Mouse (Mus musculus): ENCODE data around the gene Gm11757.
"Not testable (repeated sequence)": the region's sequence is repeated elsewhere in the genome, so short reads cannot be mapped to it uniquely, and the experiment has no call there.

Gm11757 gene

DNA sequence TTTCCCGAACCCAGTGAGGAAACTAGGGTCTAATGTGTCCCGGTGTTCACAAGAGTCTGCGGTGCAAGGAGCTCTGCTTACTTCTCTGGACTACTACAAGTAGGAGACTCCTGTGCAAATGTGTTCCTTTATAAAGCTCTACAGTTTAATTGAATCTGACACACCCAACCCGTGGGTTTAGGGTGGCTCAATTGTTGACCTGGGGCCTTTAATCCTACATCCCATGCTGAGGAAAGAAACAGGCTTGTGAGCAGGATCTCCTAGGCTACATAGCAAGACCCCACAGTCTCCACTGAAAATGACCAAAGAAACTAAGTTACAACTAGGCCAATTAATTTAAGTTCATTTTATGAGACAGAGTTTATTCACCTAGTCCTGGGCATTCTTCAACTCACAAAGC, at the start of gene Gm11757:
Gene Gm11757, minus strand, starts transcription at position 101 of the 400 bp plus-strand sequence.
- DNase-seq: not testable (repeated sequence)

GRCm38 (mm10) chr4:73920660-73921059, 29.7 kb upstream of the Gm11757 start, which contains the start of gene Gm11756:
Gm11756 (minus strand) TSS chr4:73920760.
- DNase-seq: not testable (repeated sequence)

GRCm38 (mm10) chr4:73905853-73906252, 14.9 kb upstream of the Gm11757 start, which contains the start of gene Gm13871:
Gm13871 (minus strand) TSS chr4:73905953.
- not testable (repeated sequence) for DNase-seq

- not testable (repeated sequence) for DNase-seq
Measured at GRCm38 (mm10) chr4:73876166-73876565, 14.7 kb downstream of the Gm11757 start, which contains the start of gene Gm11758. Gm11758 (minus strand) TSS chr4:73876266.

All from cerebellum, adult 9-10 months (tissue).